Mouse (Mus musculus) lung, embryonic 15.5 days (tissue): ENCODE data around the gene D430041D05Rik. TPM values are rescaled to one million over a fixed set of nuclear protein-coding genes. Genes with fewer than 3 reads are reported as not detected.

ENCODE experiments used
- ATAC-seq: fragments of 200-750 bp; cut with Nextera tagmentation; 2 replicates; pipeline ENCODE4 v1.8.0; 2017; ENCODE audit warnings: moderate number of reproducible peaks, borderline replicate concordance; ENCODE audit not compliant: low FRiP score, low TSS enrichment; ENCODE audit errors: extremely low read depth
- H3K27ac ChIP-seq: fragments of 300-500 bp; sonication (generic); 2 replicates; pipeline ENCODE4 v1.5.1; 2015; ENCODE audit warnings: moderate library complexity, mild to moderate bottlenecking, inconsistent platforms
- H3K27me3 ChIP-seq: fragments of 300-500 bp; sonication (generic); 2 replicates; pipeline ENCODE4 v1.6.1; 2015; ENCODE audit warnings: inconsistent platforms
- H3K36me3 ChIP-seq: fragments of 300-500 bp; sonication (generic); 2 replicates; pipeline ENCODE4 v1.6.1; 2015; ENCODE audit warnings: inconsistent platforms
- H3K4me1 ChIP-seq: fragments of 300-500 bp; sonication (generic); 2 replicates; pipeline ENCODE4 v1.6.1; 2015; ENCODE audit warnings: inconsistent platforms
- H3K4me2 ChIP-seq: fragments of 300-500 bp; sonication (generic); 2 replicates; pipeline ENCODE4 v1.6.1; 2015; ENCODE audit warnings: inconsistent platforms, mild to moderate bottlenecking, moderate library complexity
- H3K4me3 ChIP-seq: fragments of 300-500 bp; sonication (generic); 2 replicates; pipeline ENCODE4 v1.5.1; 2015; ENCODE audit warnings: mild to moderate bottlenecking, inconsistent platforms
- H3K9ac ChIP-seq: fragments of 300-500 bp; sonication (generic); 2 replicates; pipeline ENCODE4 v1.6.1; 2015; ENCODE audit warnings: inconsistent platforms
- H3K9me3 ChIP-seq: fragments of 300-500 bp; sonication (generic); 2 replicates; pipeline ENCODE4 v1.6.1; 2016; ENCODE audit warnings: inconsistent platforms
- WGBS: fragments of 180-500 bp; shearing (Covaris S2); methylation state at CpG from one replicate; pipeline ENCODE4 v1.1.7; 2015; 5-methylcytosine and 5-hydroxymethylcytosine counted together
- polyA plus RNA-seq: library from polyadenylated mRNA; unstranded; fragments of >200 nt; fragmentation: Nextera tagmentation; extraction: Ambion mirVana; gene quantifications from 2 replicates; pipeline ENCODE4 v1.2.1, GENCODE M21; 2015

D430041D05Rik gene
- polyA plus RNA-seq, 1 experiment from 2014 or later = 1.3 TPM

DNA sequence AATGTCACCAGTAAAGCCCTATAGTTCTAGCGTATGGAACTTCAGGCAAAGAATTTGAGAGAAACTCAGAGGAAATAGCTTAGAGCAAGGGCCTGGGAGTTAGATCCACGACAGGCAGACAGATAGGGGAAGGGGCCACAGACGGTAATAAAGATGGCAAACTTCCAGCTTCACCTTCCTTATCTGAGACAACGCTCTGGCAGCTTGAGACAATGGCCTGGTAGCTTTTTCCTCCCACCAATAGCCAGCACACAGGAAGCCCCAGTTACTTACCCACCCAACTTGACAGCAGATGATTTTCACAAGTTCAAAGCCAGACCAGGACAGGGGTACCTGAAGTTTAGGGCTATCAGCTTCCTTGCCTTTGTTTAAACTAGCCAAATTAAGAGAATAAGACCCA lies 226.5 kb downstream of the D430041D05Rik start:
- Histone ChIP-seq H3K9me3 (no peaks in the 10 kb centered on the region), H3K27ac (no peak overlapping the region), H3K9ac (no peak overlapping the region), H3K36me3 (no peaks in the 10 kb centered on the region), H3K4me1 (no peaks in the 10 kb centered on the region), H3K4me2 (no peak overlapping the region), H3K27me3 (no peaks in the 10 kb centered on the region), H3K4me3 (no peak overlapping the region)
- no peak for ATAC-seq
- 25% methylated on average over 4 of the region's 4 CpGs for WGBS

- no peak overlapping the region for H3K27ac ChIP-seq
- no peak overlapping the region for H3K4me3 ChIP-seq
- no peak overlapping the region for H3K9ac ChIP-seq
- H3K4me1 ChIP-seq = no peaks in the 10 kb centered on the region
- no peaks in the 10 kb centered on the region for H3K27me3 ChIP-seq
- no peak overlapping the region for H3K4me2 ChIP-seq
- 58% methylated on average over 5 of the region's 5 CpGs for WGBS
- no peak for ATAC-seq
- H3K36me3 ChIP-seq = no peaks in the 10 kb centered on the region
- H3K9me3 ChIP-seq = no peaks in the 10 kb centered on the region
Observed at GRCm38 (mm10) chr2:104183246-104183845, 227.5 kb downstream of the D430041D05Rik start.

DNA sequence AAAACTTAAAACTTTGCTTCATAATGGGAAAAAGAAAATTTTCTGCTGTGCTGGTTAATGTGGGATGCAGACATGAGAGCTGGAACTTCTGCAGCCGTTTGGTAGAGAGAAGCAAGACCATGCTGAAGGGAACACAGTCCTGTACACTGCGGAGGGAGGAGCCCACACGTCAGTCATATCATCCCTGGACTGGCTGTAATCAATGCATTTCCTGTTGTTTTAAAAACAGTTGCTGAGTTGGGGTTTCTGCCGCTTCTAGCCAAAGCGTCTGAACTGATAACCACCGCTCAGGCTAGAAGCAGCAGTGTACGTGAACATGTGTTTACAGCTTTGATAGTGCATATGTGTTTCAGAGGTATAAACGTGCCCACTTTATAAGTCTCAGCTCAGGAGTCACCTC lies 231.2 kb downstream of the D430041D05Rik start:
- no peaks in the 10 kb centered on the region for H3K9me3 ChIP-seq
- ATAC-seq = no peak
- H3K4me1 ChIP-seq = peaks cover 18% of the 10 kb centered on the region
- no peak overlapping the region for H3K9ac ChIP-seq
- no peak overlapping the region for H3K4me3 ChIP-seq
- H3K4me2 ChIP-seq = no peak overlapping the region
- no peaks in the 10 kb centered on the region for H3K27me3 ChIP-seq
- WGBS = 77% methylated on average over 8 of the region's 8 CpGs
- no peak overlapping the region for H3K27ac ChIP-seq
- no peaks in the 10 kb centered on the region for H3K36me3 ChIP-seq

DNA sequence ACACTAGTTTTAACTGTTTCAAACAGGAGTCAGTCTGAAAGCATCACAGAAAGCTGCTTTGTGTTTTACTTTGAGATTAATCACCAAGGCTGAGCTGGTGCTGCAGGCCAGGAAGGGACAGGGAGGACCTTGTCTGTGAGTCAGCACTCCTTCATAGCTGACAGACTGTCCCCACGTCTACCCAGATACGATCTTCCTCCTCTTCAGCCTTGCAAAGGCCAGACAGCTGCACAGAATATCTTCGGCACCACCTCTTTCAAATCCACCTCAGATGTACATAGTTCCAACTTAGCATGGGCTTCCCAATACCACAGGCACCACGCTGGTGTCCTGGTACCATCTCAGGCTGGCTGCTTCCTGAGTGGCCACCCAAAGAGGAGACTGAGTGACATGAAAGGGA lies 232.6 kb downstream of the D430041D05Rik start:
- 77% methylated on average over 4 of the region's 4 CpGs for WGBS
- no peaks in the 10 kb centered on the region for H3K36me3 ChIP-seq
- H3K9ac ChIP-seq = no peak overlapping the region
- no peaks in the 10 kb centered on the region for H3K27me3 ChIP-seq
- ATAC-seq = no peak
- peaks cover 18% of the 10 kb centered on the region for H3K4me1 ChIP-seq
- H3K9me3 ChIP-seq = no peaks in the 10 kb centered on the region
- H3K4me3 ChIP-seq = no peak overlapping the region
- H3K4me2 ChIP-seq = no peak overlapping the region
- no peak overlapping the region for H3K27ac ChIP-seq

DNA sequence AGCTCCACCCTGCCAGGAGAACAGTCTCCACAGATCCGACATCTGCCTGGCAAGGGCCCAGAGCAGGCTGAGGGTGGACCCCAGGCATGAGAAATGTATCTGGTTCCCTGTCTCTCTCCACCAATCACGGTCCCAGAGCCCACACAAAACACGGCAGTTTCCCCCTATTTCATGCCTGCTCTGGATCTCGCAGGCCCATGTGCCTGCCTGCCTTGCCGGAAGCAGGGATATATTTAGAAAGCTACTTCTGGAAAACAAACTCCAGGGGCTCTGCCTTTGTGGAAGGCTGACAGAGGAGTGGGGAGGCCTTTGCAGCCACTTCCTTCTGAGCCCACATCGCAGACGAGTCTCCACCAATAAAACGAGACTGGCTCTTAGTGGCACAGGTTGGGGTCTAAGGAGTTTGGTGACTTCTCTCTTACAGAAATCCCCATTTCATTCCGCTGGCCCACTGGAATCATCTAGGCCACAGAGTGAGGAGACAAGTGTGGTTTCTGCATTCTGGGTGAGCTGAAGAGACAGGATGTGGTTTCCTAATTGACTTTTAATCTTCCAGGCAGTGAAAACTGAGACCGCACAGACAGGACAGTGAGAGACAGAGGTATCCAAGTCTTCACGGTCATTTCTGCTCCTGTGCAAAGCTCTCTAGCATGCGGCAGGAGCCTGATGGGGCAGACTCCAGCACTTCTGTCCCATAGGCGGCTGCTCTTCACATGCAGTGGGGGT lies 233.7 kb downstream of the D430041D05Rik start:
- H3K27ac ChIP-seq = peak overlapping the region; percentile 59
- 0 out of 2 replicates have a peak overlapping the region, but pooled peaks have one; percentile 10 for H3K9ac ChIP-seq

GRCm38 (mm10) chr2:104176166-104176978 lies 234.4 kb downstream of the D430041D05Rik start:
- H3K36me3 ChIP-seq = no peaks in the 10 kb centered on the region
- no peaks in the 10 kb centered on the region for H3K27me3 ChIP-seq
- H3K4me1 ChIP-seq = peaks cover 18% of the 10 kb centered on the region
- H3K9me3 ChIP-seq = no peaks in the 10 kb centered on the region
- peak overlapping the region; percentile 59 for H3K27ac ChIP-seq
- WGBS = 52% methylated on average over 17 of the region's 17 CpGs
- no peak for ATAC-seq
- H3K9ac ChIP-seq = no peak overlapping the region
- no peak overlapping the region for H3K4me3 ChIP-seq
- no peak overlapping the region for H3K4me2 ChIP-seq

More for the DNA sequence above, 233.7 kb downstream of the D430041D05Rik start:
- Histone ChIP-seq H3K9me3 (no peaks in the 10 kb centered on the region), H3K4me2 (no peak overlapping the region), H3K27me3 (no peaks in the 10 kb centered on the region), H3K4me3 (no peak overlapping the region), H3K4me1 (peaks cover 18% of the 10 kb centered on the region), H3K36me3 (no peaks in the 10 kb centered on the region)
- peak; percentile 60; the same call in 1 of the 2 replicates for ATAC-seq
- 34% methylated on average over 13 of the region's 13 CpGs for WGBS

DNA sequence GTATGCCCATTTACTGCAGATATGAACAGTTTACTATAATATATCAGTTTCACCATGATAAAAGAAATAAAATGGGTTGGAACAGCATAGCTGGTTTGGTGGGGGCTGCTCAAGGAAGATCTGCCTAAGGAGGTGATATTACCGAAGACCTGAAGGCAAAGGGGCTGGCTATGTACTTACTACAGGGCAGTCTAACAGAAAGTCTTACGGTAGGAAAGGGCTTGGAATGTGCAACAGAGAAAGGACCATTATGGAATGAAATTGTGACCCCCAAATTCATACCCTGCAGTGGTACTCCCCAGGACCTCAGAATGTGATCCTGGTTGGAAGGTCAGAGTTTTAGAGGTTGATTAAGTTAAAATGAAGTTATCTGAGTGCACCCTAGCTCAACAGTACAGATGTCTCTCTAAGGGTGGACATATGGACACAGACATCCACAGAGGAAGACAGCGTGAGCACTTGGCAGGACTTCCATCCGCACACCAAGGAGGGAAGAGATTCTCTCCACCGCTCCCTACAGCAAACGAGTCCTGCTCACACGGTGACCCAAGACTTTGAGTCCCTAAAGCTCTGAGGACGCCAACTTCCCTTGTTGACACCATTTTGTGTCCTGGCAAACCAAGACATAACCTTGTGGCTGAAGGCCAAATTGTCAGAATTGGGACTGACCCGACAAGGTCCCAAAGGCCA lies 235.2 kb downstream of the D430041D05Rik start:
- Histone ChIP-seq H3K27ac (no peak overlapping the region), H3K4me1 (peaks cover 18% of the 10 kb centered on the region), H3K9me3 (no peaks in the 10 kb centered on the region), H3K27me3 (no peaks in the 10 kb centered on the region), H3K4me3 (no peak overlapping the region), H3K36me3 (no peaks in the 10 kb centered on the region), H3K9ac (no peak overlapping the region), H3K4me2 (no peak overlapping the region)
- WGBS = 77% methylated on average over 9 of the region's 9 CpGs
- ATAC-seq = no peak

DNA sequence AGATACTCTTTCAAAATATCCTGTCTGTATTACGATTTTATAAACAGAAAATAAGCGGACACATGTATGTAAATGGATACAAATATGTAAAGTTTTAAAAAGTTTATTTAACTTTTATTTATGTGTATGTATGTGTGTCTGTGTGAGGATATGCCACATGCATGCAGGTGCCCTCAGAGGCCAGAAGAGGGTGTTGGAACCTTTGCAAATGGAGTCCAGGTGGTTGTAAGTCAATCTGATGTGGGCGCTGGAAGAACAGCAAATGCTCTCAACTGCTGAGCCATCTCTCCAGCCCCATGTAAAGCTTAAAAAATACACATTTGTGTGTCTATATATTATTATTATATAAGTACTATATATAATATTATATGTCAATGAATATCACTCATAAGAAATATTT lies 237.4 kb downstream of the D430041D05Rik start:
- Histone ChIP-seq H3K9me3 (no peaks in the 10 kb centered on the region), H3K27me3 (no peaks in the 10 kb centered on the region), H3K4me2 (no peak overlapping the region), H3K9ac (no peak overlapping the region), H3K27ac (no peak overlapping the region), H3K36me3 (no peaks in the 10 kb centered on the region), H3K4me3 (no peak overlapping the region), H3K4me1 (peaks cover 18% of the 10 kb centered on the region)
- no peak for ATAC-seq
- WGBS = 75% methylated on average over 3 of the region's 3 CpGs

- Histone ChIP-seq H3K36me3 (no peaks in the 10 kb centered on the region), H3K4me3 (no peak overlapping the region), H3K4me2 (no peak overlapping the region), H3K27me3 (no peaks in the 10 kb centered on the region), H3K4me1 (peaks cover 18% of the 10 kb centered on the region), H3K9me3 (no peaks in the 10 kb centered on the region), H3K27ac (no peak overlapping the region), H3K9ac (no peak overlapping the region)
- 40% methylated on average over 11 of the region's 11 CpGs for WGBS
- ATAC-seq = no peak
Observed at GRCm38 (mm10) chr2:104172695-104173348, 238.0 kb downstream of the D430041D05Rik start.

GRCm38 (mm10) chr2:104168186-104168896 lies 242.5 kb downstream of the D430041D05Rik start:
- Histone ChIP-seq H3K4me3 (no peak overlapping the region), H3K36me3 (no peaks in the 10 kb centered on the region), H3K27ac (no peak overlapping the region), H3K4me2 (no peak overlapping the region), H3K27me3 (no peaks in the 10 kb centered on the region), H3K9ac (no peak overlapping the region), H3K9me3 (no peaks in the 10 kb centered on the region), H3K4me1 (no peaks in the 10 kb centered on the region)
- no peak for ATAC-seq
- WGBS = 91% methylated on average over 17 of the region's 17 CpGs

GRCm38 (mm10) chr2:104167765-104168164 lies 243.0 kb downstream of the D430041D05Rik start:
- H3K4me3 ChIP-seq = no peak overlapping the region
- H3K9ac ChIP-seq = no peak overlapping the region
- H3K36me3 ChIP-seq = no peaks in the 10 kb centered on the region
- no peak overlapping the region for H3K4me2 ChIP-seq
- 94% methylated on average over 23 of the region's 23 CpGs for WGBS
- H3K27ac ChIP-seq = no peak overlapping the region
- H3K4me1 ChIP-seq = no peaks in the 10 kb centered on the region
- no peaks in the 10 kb centered on the region for H3K9me3 ChIP-seq
- ATAC-seq = no peak; the same call in 1 of the 2 replicates
- no peaks in the 10 kb centered on the region for H3K27me3 ChIP-seq
